Mouse (Mus musculus) forebrain, embryonic 12.5 days (tissue): ENCODE data around the gene Fam174a. TPM values are rescaled to one million over a fixed set of nuclear protein-coding genes. Genes with fewer than 3 reads are reported as not detected.

ENCODE experiments used
- ATAC-seq: fragments of 200-750 bp; cut with Nextera tagmentation; 2 replicates; pipeline ENCODE4 v1.8.0; 2017; ENCODE audit warnings: moderate TSS enrichment; ENCODE audit not compliant: low FRiP score
- H3K27ac ChIP-seq: fragments of 300-500 bp; sonication (generic); 2 replicates; pipeline ENCODE4 v1.5.1; 2016; ENCODE audit warnings: mild to moderate bottlenecking
- H3K27me3 ChIP-seq: fragments of 300-500 bp; sonication (generic); 2 replicates; pipeline ENCODE4 v1.6.1; 2016; ENCODE audit warnings: mild to moderate bottlenecking
- H3K36me3 ChIP-seq: fragments of 300-500 bp; sonication (generic); replicated peaks from 2 replicates; pipeline ENCODE4 v1.6.1; 2016; ENCODE audit warnings: mild to moderate bottlenecking
- H3K4me1 ChIP-seq: fragments of 300-500 bp; sonication (generic); 2 replicates; pipeline ENCODE4 v1.6.1; 2016
- H3K4me2 ChIP-seq: fragments of 300-500 bp; sonication (generic); 2 replicates; pipeline ENCODE4 v1.6.1; 2016; ENCODE audit warnings: mild to moderate bottlenecking, moderate library complexity
- H3K4me3 ChIP-seq: fragments of 300-500 bp; sonication (generic); replicated peaks from 2 replicates; pipeline ENCODE4 v1.5.1; 2016; ENCODE audit warnings: mild to moderate bottlenecking
- H3K9ac ChIP-seq: fragments of 300-500 bp; sonication (generic); 2 replicates; pipeline ENCODE4 v1.6.1; 2016; ENCODE audit warnings: mild to moderate bottlenecking
- H3K9me3 ChIP-seq: fragments of 300-500 bp; sonication (generic); 2 replicates; pipeline ENCODE4 v1.6.1; 2016
- WGBS: fragments of 180-500 bp; shearing (Covaris S2); methylation state at CpG from one replicate; pipeline ENCODE4 v1.1.7; 2016; 5-methylcytosine and 5-hydroxymethylcytosine counted together
- polyA plus RNA-seq: library from polyadenylated mRNA; unstranded; fragments of >200 nt; fragmentation: Nextera tagmentation; extraction: Ambion mirVana; gene quantifications from 2 replicates; pipeline ENCODE4 v1.2.1, GENCODE M21; 2016

The Fam174a gene
- 19.8 and 20.5 TPM in 2 replicates for polyA plus RNA-seq

GRCm38 (mm10) chr1:95313393-95314228, at the start of gene Fam174a:
Gene Fam174a (plus strand): TSS chr1:95313623.
- Histone ChIP-seq H3K36me3 (no peaks in the 10 kb centered on the region), H3K4me2 (peak within 1 kb of the TSS; percentile 86), H3K4me1 (peaks cover 7% of the 10 kb centered on the region), H3K9me3 (no peaks in the 10 kb centered on the region), H3K27me3 (no peaks in the 10 kb centered on the region), H3K9ac (peak within 1 kb of the TSS; percentile 86), H3K27ac (peak within 1 kb of the TSS; percentile 72), H3K4me3 (peak within 1 kb of the TSS; percentile 85)
- peak; percentile 100 for ATAC-seq
- WGBS = under 1% methylated on average over 79 of the region's 79 CpGs

- Histone ChIP-seq H3K4me2 (no peak overlapping the region), H3K9ac (no peak overlapping the region), H3K9me3 (no peaks in the 10 kb centered on the region), H3K4me1 (0 out of 2 replicates have a peak, but pooled peaks cover 10% of the 10 kb centered on the region), H3K27me3 (no peaks in the 10 kb centered on the region), H3K4me3 (no peak overlapping the region), H3K36me3 (no peaks in the 10 kb centered on the region), H3K27ac (no peak overlapping the region)
- 29% methylated on average over 2 of the region's 2 CpGs for WGBS
- no peak for ATAC-seq
These were observed 49.6 kb upstream of the Fam174a start for GRCm38 (mm10) chr1:95263843-95264242.

GRCm38 (mm10) chr1:95267950-95268724, 45.3 kb upstream of the Fam174a start:
- Histone ChIP-seq H3K9ac (no peak overlapping the region), H3K4me3 (no peak overlapping the region), H3K9me3 (no peaks in the 10 kb centered on the region), H3K27ac (no peak overlapping the region), H3K27me3 (no peaks in the 10 kb centered on the region), H3K36me3 (no peaks in the 10 kb centered on the region), H3K4me2 (no peak overlapping the region), H3K4me1 (0 out of 2 replicates have a peak, but pooled peaks cover 10% of the 10 kb centered on the region)
- no peak for ATAC-seq
- 74% methylated on average over 13 of the region's 13 CpGs for WGBS

GRCm38 (mm10) chr1:95273321-95273720, 40.1 kb upstream of the Fam174a start:
- Histone ChIP-seq H3K4me1 (no peaks in the 10 kb centered on the region), H3K9ac (no peak overlapping the region), H3K4me3 (no peak overlapping the region), H3K36me3 (no peaks in the 10 kb centered on the region), H3K9me3 (no peaks in the 10 kb centered on the region), H3K27ac (no peak overlapping the region), H3K4me2 (no peak overlapping the region), H3K27me3 (no peaks in the 10 kb centered on the region)
- 14% methylated on average over 1 of the region's 1 CpGs for WGBS
- no peak for ATAC-seq

- no peaks in the 10 kb centered on the region for H3K4me1 ChIP-seq
- H3K9ac ChIP-seq = no peak overlapping the region
- no peak for ATAC-seq
- 86% methylated on average over 5 of the region's 5 CpGs for WGBS
- H3K36me3 ChIP-seq = no peaks in the 10 kb centered on the region
- no peak overlapping the region for H3K27ac ChIP-seq
- no peaks in the 10 kb centered on the region for H3K27me3 ChIP-seq
- H3K4me3 ChIP-seq = no peak overlapping the region
- no peaks in the 10 kb centered on the region for H3K9me3 ChIP-seq
- no peak overlapping the region for H3K4me2 ChIP-seq
These were observed 5.1 kb upstream of the Fam174a start for GRCm38 (mm10) chr1:95308324-95308723.

- no peaks in the 10 kb centered on the region for H3K9me3 ChIP-seq
- H3K4me3 ChIP-seq = peak overlapping the region; percentile 85
- no peaks in the 10 kb centered on the region for H3K27me3 ChIP-seq
- H3K4me2 ChIP-seq = peak overlapping the region; percentile 86
- H3K27ac ChIP-seq = no peak overlapping the region
- WGBS = 0% methylated on average over 6 of the region's 6 CpGs
- H3K9ac ChIP-seq = peak overlapping the region; percentile 86
- H3K4me1 ChIP-seq = peaks cover 7% of the 10 kb centered on the region
- H3K36me3 ChIP-seq = no peaks in the 10 kb centered on the region
- ATAC-seq = no peak
These were observed 769 bp downstream of the Fam174a start for GRCm38 (mm10) chr1:95314229-95314555.

- Histone ChIP-seq H3K9me3 (no peaks in the 10 kb centered on the region), H3K4me3 (no peak overlapping the region), H3K4me1 (peaks cover 7% of the 10 kb centered on the region), H3K27me3 (no peaks in the 10 kb centered on the region), H3K36me3 (no peaks in the 10 kb centered on the region), H3K27ac (no peak overlapping the region), H3K4me2 (no peak overlapping the region), H3K9ac (no peak overlapping the region)
- no peak for ATAC-seq
- 85% methylated on average over 6 of the region's 6 CpGs for WGBS
These were observed 2.6 kb downstream of the Fam174a start for GRCm38 (mm10) chr1:95315981-95316380.

GRCm38 (mm10) chr1:95322219-95322618, 8.8 kb downstream of the Fam174a start:
- H3K9ac ChIP-seq = no peak overlapping the region
- H3K4me1 ChIP-seq = no peaks in the 10 kb centered on the region
- no peak overlapping the region for H3K27ac ChIP-seq
- H3K4me3 ChIP-seq = no peak overlapping the region
- 96% methylated on average over 2 of the region's 2 CpGs for WGBS
- H3K9me3 ChIP-seq = no peaks in the 10 kb centered on the region
- H3K36me3 ChIP-seq = peaks cover 5% of the 10 kb centered on the region; the same call in 1 of the 2 replicates
- no peak for ATAC-seq
- no peak overlapping the region for H3K4me2 ChIP-seq
- H3K27me3 ChIP-seq = no peaks in the 10 kb centered on the region

GRCm38 (mm10) chr1:95323004-95323403, 9.6 kb downstream of the Fam174a start:
- H3K9ac ChIP-seq = no peak overlapping the region
- WGBS = 85% methylated on average over 7 of the region's 7 CpGs

GRCm38 (mm10) chr1:95326856-95327255, 13.4 kb downstream of the Fam174a start:
- Histone ChIP-seq H3K27ac (no peak overlapping the region), H3K9ac (no peak overlapping the region), H3K36me3 (peaks cover 5% of the 10 kb centered on the region; the same call in 1 of the 2 replicates), H3K4me3 (no peak overlapping the region), H3K9me3 (no peaks in the 10 kb centered on the region), H3K4me1 (no peaks in the 10 kb centered on the region), H3K4me2 (no peak overlapping the region), H3K27me3 (no peaks in the 10 kb centered on the region)
- ATAC-seq = no peak

More at GRCm38 (mm10) chr1:95323004-95323403, 9.6 kb downstream of the Fam174a start:
- no peak overlapping the region for H3K27ac ChIP-seq
- no peaks in the 10 kb centered on the region for H3K4me1 ChIP-seq
- H3K4me3 ChIP-seq = no peak overlapping the region
- H3K36me3 ChIP-seq = peaks cover 5% of the 10 kb centered on the region; the same call in 1 of the 2 replicates
- no peaks in the 10 kb centered on the region for H3K9me3 ChIP-seq
- ATAC-seq = no peak
- no peak overlapping the region for H3K4me2 ChIP-seq
- no peaks in the 10 kb centered on the region for H3K27me3 ChIP-seq

- no peak for ATAC-seq
- no peaks in the 10 kb centered on the region for H3K36me3 ChIP-seq
- H3K4me2 ChIP-seq = no peak overlapping the region
- no peaks in the 10 kb centered on the region for H3K9me3 ChIP-seq
- H3K4me3 ChIP-seq = no peak overlapping the region
- no peaks in the 10 kb centered on the region for H3K4me1 ChIP-seq
- H3K9ac ChIP-seq = no peak overlapping the region
- no peaks in the 10 kb centered on the region for H3K27me3 ChIP-seq
- H3K27ac ChIP-seq = no peak overlapping the region
These were observed 26.2 kb downstream of the Fam174a start for GRCm38 (mm10) chr1:95339618-95340017.

GRCm38 (mm10) chr1:95342242-95342641, 28.8 kb downstream of the Fam174a start:
- Histone ChIP-seq H3K27ac (no peak overlapping the region), H3K4me3 (no peak overlapping the region), H3K9me3 (no peaks in the 10 kb centered on the region), H3K27me3 (no peaks in the 10 kb centered on the region), H3K4me1 (no peaks in the 10 kb centered on the region), H3K36me3 (no peaks in the 10 kb centered on the region), H3K4me2 (no peak overlapping the region), H3K9ac (no peak overlapping the region)
- ATAC-seq = peak; percentile 36; the same call in 1 of the 2 replicates
